Mouse (Mus musculus) heart, postnatal 0 days (tissue): ENCODE measurements around the gene St3gal3.

ENCODE experiments used
- CTCF ChIP-seq: IDR thresholded peaks from 2 replicates; pipeline ENCODE4 v1.5.1; 2016; ENCODE audit warnings: antibody characterized with exemption, control low read depth, low read depth
- EP300 ChIP-seq: IDR thresholded peaks from 2 replicates; pipeline ENCODE4 v1.6.1; 2016; ENCODE audit warnings: antibody characterized with exemption, low read depth

DNA sequence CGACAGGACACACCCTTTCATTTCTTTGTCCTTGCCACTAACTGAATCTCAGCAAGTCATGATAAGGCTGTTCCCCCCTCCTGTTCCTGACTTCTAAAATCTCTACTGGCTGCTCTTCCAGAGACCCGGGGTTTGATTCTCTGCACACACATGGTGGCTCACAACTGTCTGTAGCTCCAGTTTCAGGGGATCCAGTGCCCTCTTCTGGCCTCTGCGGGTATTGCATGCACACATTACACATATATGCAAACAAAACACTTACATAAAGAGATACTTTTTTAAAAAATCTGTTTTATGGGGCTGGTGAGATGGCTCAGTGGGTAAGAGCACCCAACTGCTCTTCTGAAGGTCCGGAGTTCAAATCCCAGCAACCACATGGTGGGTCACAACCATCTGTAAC lies 60.5 kb downstream of the St3gal3 start:
- TF ChIP-seq EP300: no peak
- peak; percentile 14; the same call in 1 of the 2 replicates for TF ChIP-seq CTCF
